Mouse (Mus musculus): ENCODE data around the gene 2610301B20Rik. TPM values are rescaled to one million over a fixed set of nuclear protein-coding genes. Genes with fewer than 3 reads are reported as not detected.

The 2610301B20Rik gene
- polyA plus RNA-seq, 1 experiment from 2014 or later = 22.9 TPM

- 0 out of 2 replicates have a peak, but pooled peaks cover 4% of the 10 kb centered on the region for H3K4me1 ChIP-seq
- no peak overlapping the region for H3K4me3 ChIP-seq
- WGBS = 58% methylated on average over 4 of the region's 4 CpGs
- no peaks in the 10 kb centered on the region for H3K27me3 ChIP-seq (ENCODE audit: insufficient read depth, poor library complexity, severe bottlenecking)
- no peak overlapping the region for H3K27ac ChIP-seq
- no peaks in the 10 kb centered on the region for H3K36me3 ChIP-seq
- no peaks in the 10 kb centered on the region for H3K9me3 ChIP-seq
- peak; percentile 51 for DNase-seq (ENCODE audit: low spot score)
These were observed 57.9 kb downstream of the 2610301B20Rik start for GRCm38 (mm10) chr4:10932091-10932745.

- H3K9me3 ChIP-seq = no peaks in the 10 kb centered on the region
- H3K4me3 ChIP-seq = no peak overlapping the region
- no peaks in the 10 kb centered on the region for H3K27me3 ChIP-seq (ENCODE audit: insufficient read depth, poor library complexity, severe bottlenecking)
- no peak overlapping the region for H3K27ac ChIP-seq
- WGBS = 69% methylated on average over 5 of the region's 5 CpGs
- H3K36me3 ChIP-seq = no peaks in the 10 kb centered on the region
- H3K4me1 ChIP-seq = 0 out of 2 replicates have a peak, but pooled peaks cover 4% of the 10 kb centered on the region
- DNase-seq (ENCODE audit: low spot score) = peak; percentile 50
These were observed 58.5 kb downstream of the 2610301B20Rik start for GRCm38 (mm10) chr4:10932782-10933181.

- WGBS = 82% methylated on average over 4 of the region's 4 CpGs
- H3K4me3 ChIP-seq = no peak overlapping the region
- H3K36me3 ChIP-seq = no peaks in the 10 kb centered on the region; the same call in 1 of the 2 replicates
- no peaks in the 10 kb centered on the region for H3K9me3 ChIP-seq
- peaks cover 19% of the 10 kb centered on the region for H3K4me1 ChIP-seq
- no peak overlapping the region for H3K27ac ChIP-seq
- DNase-seq (ENCODE audit: low spot score) = peak; percentile 66
- H3K27me3 ChIP-seq (ENCODE audit: insufficient read depth, poor library complexity, severe bottlenecking) = no peaks in the 10 kb centered on the region
These were observed 62.5 kb downstream of the 2610301B20Rik start for GRCm38 (mm10) chr4:10936766-10937165.

Small RNA genes lying within 50 kb of the gene (microRNA-seq; reads per million reads assigned to microRNA genes)
- not detected for gene Mir3471-1
- gene n-TSaga9 = 4.5 reads per million, percentile 14 among the genes with 10 or more reads in this experiment

Measured in heart, embryonic 10.5 days (tissue).